ENCODE assay signal across 8 mouse cellular contexts in genomic region chr10:44530067-44530360, GRCm38 (mm10). TPM values are rescaled to one million over a fixed set of nuclear protein-coding genes. Genes with fewer than 3 reads are reported as not detected.
DNase-seq lines count a peak whose midpoint lies in the region; ATAC-seq and TF ChIP-seq lines count a peak whose summit lies in the region.

No protein-coding gene starts in this region.

- peak overlapping the region; percentile 64 for H3K4me3 ChIP-seq in kidney, embryonic 16.5 days (ENCODE audit: low read length)
- peak overlapping the region; percentile 46 for H3K4me3 ChIP-seq in embryonic facial prominence, embryonic 12.5 days
- peak overlapping the region; percentile 53 for H3K4me3 ChIP-seq in intestine, embryonic 15.5 days (replicated peaks)
- H3K4me3 ChIP-seq in myocyte: peak overlapping the region; percentile 68

- H3ac ChIP-seq in myocyte (ENCODE audit: control insufficient read depth, insufficient read length): peak overlapping the region; percentile 33

- H3K4me2 ChIP-seq in kidney, embryonic 16.5 days (replicated peaks; ENCODE audit: low read depth, low read length): peak overlapping the region; percentile 82
- H3K4me2 ChIP-seq in embryonic facial prominence, embryonic 12.5 days (replicated peaks): peak overlapping the region; percentile 56
- H3K4me2 ChIP-seq in intestine, embryonic 15.5 days (replicated peaks): peak overlapping the region; percentile 78
- peak overlapping the region; percentile 92 for H3K4me2 ChIP-seq in myocyte (ENCODE audit: low read depth)

- H3K27ac ChIP-seq in kidney, embryonic 16.5 days (ENCODE audit: low read length): no peak overlapping the region
- H3K27ac ChIP-seq in embryonic facial prominence, embryonic 12.5 days: no peak overlapping the region
- H3K27ac ChIP-seq in intestine, embryonic 15.5 days: no peak overlapping the region

- no peaks in the 10 kb centered on the region for H3K9me3 ChIP-seq in kidney, embryonic 16.5 days (ENCODE audit: low read length)
- H3K9me3 ChIP-seq in embryonic facial prominence, embryonic 12.5 days: no peaks in the 10 kb centered on the region
- no peaks in the 10 kb centered on the region for H3K9me3 ChIP-seq in intestine, embryonic 15.5 days

- H3K79me2 ChIP-seq in myocyte (ENCODE audit: control insufficient read depth, insufficient read depth): no peaks in the 10 kb centered on the region

- no peak for TF ChIP-seq POLR2A in myocyte (IDR thresholded peaks at IDR 0.05; ENCODE audit: insufficient read length, low read depth)

- H3K27me3 ChIP-seq in kidney, embryonic 16.5 days (ENCODE audit: insufficient read depth, low read length): peaks cover 55% of the 10 kb centered on the region
- peaks cover 16% of the 10 kb centered on the region for H3K27me3 ChIP-seq in embryonic facial prominence, embryonic 12.5 days
- H3K27me3 ChIP-seq in intestine, embryonic 15.5 days (replicated peaks): 0 out of 2 replicates have a peak, but pooled peaks cover 8% of the 10 kb centered on the region
- H3K27me3 ChIP-seq in myocyte (ENCODE audit: control insufficient read depth, insufficient read depth, insufficient read length): no peaks in the 10 kb centered on the region

- H3K36me3 ChIP-seq in kidney, embryonic 16.5 days (ENCODE audit: insufficient read depth, low read length): no peaks in the 10 kb centered on the region
- H3K36me3 ChIP-seq in embryonic facial prominence, embryonic 12.5 days: no peaks in the 10 kb centered on the region
- no peaks in the 10 kb centered on the region for H3K36me3 ChIP-seq in intestine, embryonic 15.5 days
- no peaks in the 10 kb centered on the region for H3K36me3 ChIP-seq in myocyte (ENCODE audit: control insufficient read depth, insufficient read depth)

- WGBS in kidney, embryonic 16.5 days: 11% methylated on average over 5 of the region's 5 CpGs
- 5% methylated on average over 5 of the region's 5 CpGs for WGBS in embryonic facial prominence, embryonic 12.5 days
- 10% methylated on average over 5 of the region's 5 CpGs for WGBS in intestine, embryonic 15.5 days

- no peak for DNase-seq in kidney, adult 9 months
- no peak for DNase-seq in cerebellum, adult 18-20 months
- DNase-seq in layer of hippocampus, adult 9-11 months: no peak
- no peak for DNase-seq in thymus, postnatal 10 days (ENCODE audit: low spot score in 2 of 2)

- ATAC-seq in kidney, embryonic 16.5 days (ENCODE audit: low FRiP score, low TSS enrichment): no peak
- ATAC-seq in embryonic facial prominence, embryonic 12.5 days (ENCODE audit: insufficient number of reproducible peaks, insufficient read depth, low FRiP score, low TSS enrichment): no peak
- no peak for ATAC-seq in intestine, embryonic 15.5 days

- peaks cover 13% of the 10 kb centered on the region for H3K4me1 ChIP-seq in kidney, embryonic 16.5 days (ENCODE audit: insufficient read depth, low read length)
- H3K4me1 ChIP-seq in embryonic facial prominence, embryonic 12.5 days: peaks cover 15% of the 10 kb centered on the region
- peaks cover 8% of the 10 kb centered on the region for H3K4me1 ChIP-seq in intestine, embryonic 15.5 days (replicated peaks)

- H3K9ac ChIP-seq in kidney, embryonic 16.5 days (replicated peaks; ENCODE audit: low read length): peak overlapping the region; percentile 47
- H3K9ac ChIP-seq in embryonic facial prominence, embryonic 12.5 days: peak overlapping the region; percentile 52
- peak overlapping the region; percentile 49; the same call in 1 of the 2 replicates for H3K9ac ChIP-seq in intestine, embryonic 15.5 days

TF ChIP-seq in myocyte, 11 proteins besides CTCF, POLR2A, EP300 and RAD21:
- no peak for TF ChIP-seq MYOD1 (IDR thresholded peaks at IDR 0.05; ENCODE audit: control insufficient read depth in 1 of 3, insufficient read length in 2 of 3, low read depth in 2 of 3)
- no peak for TF ChIP-seq POLR2AphosphoS2 (IDR thresholded peaks at IDR 0.05; ENCODE audit: insufficient read length, low read depth)
- TF ChIP-seq TCF12 (IDR thresholded peaks at IDR 0.05; ENCODE audit: insufficient read depth, poor library complexity, severe bottlenecking): no peak
- no peak for TF ChIP-seq MAX (IDR thresholded peaks at IDR 0.05; ENCODE audit: low read depth)
- TF ChIP-seq USF1 (IDR thresholded peaks at IDR 0.05; ENCODE audit: low read depth): no peak
- no peak for TF ChIP-seq MYOG (IDR thresholded peaks at IDR 0.05; ENCODE audit: control insufficient read depth in 1 of 3, insufficient read depth in 1 of 3, insufficient read length in 2 of 3, low read depth in 2 of 3)
- TF ChIP-seq CEBPB (IDR thresholded peaks at IDR 0.05; ENCODE audit: insufficient read depth, poor library complexity, severe bottlenecking): no peak
- no peak for TF ChIP-seq SRF (IDR thresholded peaks at IDR 0.05; ENCODE audit: control insufficient read depth, insufficient read length, low read depth)
- no peak for TF ChIP-seq TCF3 (IDR thresholded peaks at IDR 0.05; ENCODE audit: insufficient read length, low read depth)
- no peak for TF ChIP-seq REST (IDR thresholded peaks at IDR 0.05; ENCODE audit: insufficient read depth, insufficient read length)

RNA-seq across cellular contexts. Expression of gene Prdm1, which starts 1.7 kb away (rescaled TPM):
- 2.8 and 2.9 TPM in 2 replicates for polyA plus RNA-seq in kidney, embryonic 16.5 days (2015; fragmentation: Nextera tagmentation; extraction: Ambion mirVana)
- 3.8 and 4.3 TPM in 2 replicates for polyA plus RNA-seq in embryonic facial prominence, embryonic 12.5 days (2016; fragmentation: Nextera tagmentation; extraction: Ambion mirVana)
- 21.2 and 22.0 TPM in 2 replicates for polyA plus RNA-seq in intestine, embryonic 15.5 days (2015; fragmentation: Nextera tagmentation; extraction: Ambion mirVana)
- polyA plus RNA-seq in myocyte (2012; fragmentation: generic; extraction: Trizol): 0.28 TPM
